Mouse (Mus musculus): ENCODE data around the gene Cd52. TPM values are rescaled to one million over a fixed set of nuclear protein-coding genes. Genes with fewer than 3 reads are reported as not detected.
"Not testable (repeated sequence)": the region's sequence is repeated elsewhere in the genome, so short reads cannot be mapped to it uniquely, and the experiment has no call there.

Gene Cd52
- total and polyA plus RNA-seq, 3 experiments = 1,886 to 5,448 (median 2,306) TPM

DNA sequence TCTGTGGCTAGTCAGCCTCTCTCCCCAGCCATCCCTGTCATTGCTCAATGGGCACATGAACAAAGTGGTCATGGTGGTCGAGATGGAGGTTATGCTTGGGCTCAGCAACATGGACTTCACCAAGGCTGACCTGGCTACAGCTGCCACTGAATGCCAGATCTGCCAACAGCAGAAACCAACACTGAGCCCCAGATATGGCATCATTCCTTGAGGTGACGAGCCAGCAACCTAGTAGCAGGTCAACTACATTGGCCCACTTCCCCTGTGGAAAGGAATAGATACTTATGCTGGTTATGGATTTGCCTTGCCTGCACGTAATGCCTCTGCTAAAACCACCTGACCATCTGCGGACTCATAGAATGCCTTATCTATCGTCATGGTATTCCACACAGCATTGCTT, 49.4 kb upstream of the Cd52 start:
- H3K36me3 ChIP-seq (replicated peaks in 1 of 2; ENCODE audit: control insufficient read depth in 1 of 2, insufficient read depth in 1 of 2, low read length in 1 of 2) = peaks cover 25 to 42% of the 10 kb centered on the region in 2 experiments
- H3K27ac ChIP-seq (ENCODE audit: insufficient read depth, low read depth); H3K27me3 ChIP-seq (replicated peaks); dilution Hi-C loops (cut with MboI; ENCODE audit: extremely low pct_ligation_motif_present, extremely low pct_unique_long_range_greater_than_20kb, low sequenced_read_pairs); H3K79me2 ChIP-seq (replicated peaks; ENCODE audit: control insufficient read depth, extremely low read depth, insufficient read depth, poor library complexity, severe bottlenecking); DNase-seq (ENCODE audit: extremely low read depth); in situ Hi-C loops (cut with MboI; ENCODE audit: low pct_ligation_motif_present, low pct_unique_long_range_greater_than_20kb, low sequenced_read_pairs); H3K4me3 ChIP-seq (replicated peaks in 1 of 3; ENCODE audit: low read depth in 2 of 3, low read length in 2 of 3, poor library complexity in 1 of 3); H3K9ac ChIP-seq (ENCODE audit: insufficient read depth, low read depth); H3K4me1 ChIP-seq (ENCODE audit: control insufficient read depth in 1 of 2, insufficient read depth in 2 of 2); H3K9me3 ChIP-seq (replicated peaks; ENCODE audit: low read length); H3K4me2 ChIP-seq (ENCODE audit: insufficient read depth, low read depth, poor library complexity, severe bottlenecking): not testable (repeated sequence)

- peaks cover 21 to 54% of the 10 kb centered on the region in 2 experiments for H3K36me3 ChIP-seq (replicated peaks in 1 of 2; ENCODE audit: control insufficient read depth in 1 of 2, insufficient read depth in 1 of 2, low read length in 1 of 2)
- dilution Hi-C loops (cut with MboI; ENCODE audit: extremely low pct_ligation_motif_present, extremely low pct_unique_long_range_greater_than_20kb, low sequenced_read_pairs) = no loop called here
- TF ChIP-seq SMC3 (IDR thresholded peaks at IDR 0.05; ENCODE audit: low read depth, low read length) = peak; percentile 39
- TF ChIP-seq ZNF384 (IDR thresholded peaks at IDR 0.05; ENCODE audit: low read depth, low read length) = no peak
- TF ChIP-seq CTCF (conservative IDR thresholded peaks at IDR 0.05 in 1 of 2, IDR thresholded peaks at IDR 0.05 in 1 of 2; ENCODE audit: low read depth in 2 of 2, low read length in 2 of 2) = peak; percentile 54 to 62; a peak in 3 of 4 replicates
- no peak for TF ChIP-seq NRF1 (IDR thresholded peaks at IDR 0.05; ENCODE audit: low read depth, low read length)
- TF ChIP-seq RAD21 (IDR thresholded peaks at IDR 0.05; ENCODE audit: low read depth, low read length) = peak; percentile 22
Observed at GRCm38 (mm10) chr4:134138857-134139256, 44.0 kb upstream of the Cd52 start.

GRCm38 (mm10) chr4:134136280-134136926, 41.5 kb upstream of the Cd52 start:
- peaks cover 22 to 71% of the 10 kb centered on the region in 2 experiments for H3K36me3 ChIP-seq (replicated peaks in 1 of 2; ENCODE audit: control insufficient read depth in 1 of 2, insufficient read depth in 1 of 2, low read length in 1 of 2)
- in situ Hi-C loops (cut with MboI; ENCODE audit: low pct_ligation_motif_present, low pct_unique_long_range_greater_than_20kb, low sequenced_read_pairs) = loop anchor here (10.0 kb wide), 1 partner anchor 48 kb away; the partner anchor contains the start of gene Cep85

More at GRCm38 (mm10) chr4:134138857-134139256, 44.0 kb upstream of the Cd52 start:
- Histone ChIP-seq H3K27me3 (replicated peaks) (no peaks in the 10 kb centered on the region), H3K9ac (ENCODE audit: insufficient read depth, low read depth) (no peak overlapping the region), H3K4me1 (ENCODE audit: control insufficient read depth in 1 of 2, insufficient read depth in 2 of 2) (no peaks in the 10 kb centered on the region), H3K9me3 (replicated peaks; ENCODE audit: low read length) (no peaks in the 10 kb centered on the region), H3K79me2 (replicated peaks; ENCODE audit: control insufficient read depth, extremely low read depth, insufficient read depth, poor library complexity, severe bottlenecking) (no peaks in the 10 kb centered on the region), H3K4me3 (replicated peaks in 1 of 3; ENCODE audit: low read depth in 2 of 3, low read length in 2 of 3, poor library complexity in 1 of 3) (no peak overlapping the region), H3K4me2 (ENCODE audit: insufficient read depth, low read depth, poor library complexity, severe bottlenecking) (no peak overlapping the region), H3K27ac (ENCODE audit: insufficient read depth, low read depth) (no peak overlapping the region)
- no peak for DNase-seq (ENCODE audit: extremely low read depth)
- in situ Hi-C loops (cut with MboI; ENCODE audit: low pct_ligation_motif_present, low pct_unique_long_range_greater_than_20kb, low sequenced_read_pairs) = loop anchor here (10.0 kb wide), 1 partner anchor 46 kb away; the partner anchor contains the start of gene Cep85

More at GRCm38 (mm10) chr4:134136280-134136926, 41.5 kb upstream of the Cd52 start:
- TF ChIP-seq NRF1 (IDR thresholded peaks at IDR 0.05; ENCODE audit: low read depth, low read length) = no peak
- no peak for TF ChIP-seq POLR2A (IDR thresholded peaks at IDR 0.05; ENCODE audit: low read depth, low read length)
- TF ChIP-seq CHD2 (IDR thresholded peaks at IDR 0.05; ENCODE audit: low read length) = no peak
- no peak for TF ChIP-seq KAT2A (IDR thresholded peaks at IDR 0.05; ENCODE audit: insufficient replicate concordance, low read length)
- no peak for TF ChIP-seq ZC3H11A (IDR thresholded peaks at IDR 0.05; ENCODE audit: low read depth, low read length)
- no peak for TF ChIP-seq IRF4 (IDR thresholded peaks at IDR 0.05; ENCODE audit: low read depth, low read length)
- TF ChIP-seq JUND (conservative IDR thresholded peaks at IDR 0.05; ENCODE audit: low read depth, low read length) = no peak
- TF ChIP-seq CTCF (conservative IDR thresholded peaks at IDR 0.05 in 1 of 2, IDR thresholded peaks at IDR 0.05 in 1 of 2; ENCODE audit: low read depth in 2 of 2, low read length in 2 of 2) = no peak
- TF ChIP-seq NELFE (IDR thresholded peaks at IDR 0.05; ENCODE audit: low read depth, low read length) = no peak
- TF ChIP-seq TCF12 (IDR thresholded peaks at IDR 0.05; ENCODE audit: low read depth, low read length) = no peak
- no peak for TF ChIP-seq POLR2AphosphoS2 (IDR thresholded peaks at IDR 0.05; ENCODE audit: low read depth, low read length)
- no peak for TF ChIP-seq BHLHE40 (IDR thresholded peaks at IDR 0.05; ENCODE audit: low read depth, low read length)
- TF ChIP-seq MYC (IDR thresholded peaks at IDR 0.05; ENCODE audit: low read depth, low read length) = no peak
- no peak for TF ChIP-seq CHD1 (IDR thresholded peaks at IDR 0.05; ENCODE audit: low read depth, low read length)
- no peak for TF ChIP-seq MAFK (IDR thresholded peaks at IDR 0.05; ENCODE audit: insufficient replicate concordance, low read length)
- TF ChIP-seq MAZ (IDR thresholded peaks at IDR 0.05; ENCODE audit: low read depth, low read length) = no peak
- no peak for TF ChIP-seq HCFC1 (IDR thresholded peaks at IDR 0.05; ENCODE audit: low read depth, low read length)
- no peak for TF ChIP-seq EP300 (IDR thresholded peaks at IDR 0.05; ENCODE audit: low read length)
- no peak for TF ChIP-seq SIN3A (IDR thresholded peaks at IDR 0.05; ENCODE audit: low read length)
- TF ChIP-seq MXI1 (IDR thresholded peaks at IDR 0.05; ENCODE audit: low read depth, low read length) = no peak
- no peaks in the 10 kb centered on the region for H3K9me3 ChIP-seq (replicated peaks; ENCODE audit: low read length)
- no peak for DNase-seq (ENCODE audit: extremely low read depth)
- no peaks in the 10 kb centered on the region for H3K27me3 ChIP-seq (replicated peaks)
- H3K4me2 ChIP-seq (ENCODE audit: insufficient read depth, low read depth, poor library complexity, severe bottlenecking) = no peak overlapping the region
- H3K4me1 ChIP-seq (ENCODE audit: control insufficient read depth in 1 of 2, insufficient read depth in 2 of 2) = no peaks in the 10 kb centered on the region
- H3K79me2 ChIP-seq (replicated peaks; ENCODE audit: control insufficient read depth, extremely low read depth, insufficient read depth, poor library complexity, severe bottlenecking) = no peaks in the 10 kb centered on the region
- H3K27ac ChIP-seq (ENCODE audit: insufficient read depth, low read depth) = no peak overlapping the region
- H3K9ac ChIP-seq (ENCODE audit: insufficient read depth, low read depth) = no peak overlapping the region
- H3K4me3 ChIP-seq (replicated peaks in 1 of 3; ENCODE audit: low read depth in 2 of 3, low read length in 2 of 3, poor library complexity in 1 of 3) = no peak overlapping the region
- dilution Hi-C loops (cut with MboI; ENCODE audit: extremely low pct_ligation_motif_present, extremely low pct_unique_long_range_greater_than_20kb, low sequenced_read_pairs) = no loop called here

All from CH12.LX (cell line).